ENCODE assay signal across 16 mouse cellular contexts in genomic region chr12:119051692-119052379, GRCm38 (mm10).
DNase-seq lines count a peak whose midpoint lies in the region; ATAC-seq and TF ChIP-seq lines count a peak whose summit lies in the region.
"Had no signal": no experiment of that assay in that cellular context is flagged by ENCODE, and none has a peak within 500 bp of the region (broad histone marks: within the 10 kb centered on the region; RNA-seq: fewer than 3 reads in every experiment).

No protein-coding gene starts in this region.

- H3K4me3 ChIP-seq in forebrain, embryonic 13.5 days, result no peak overlapping the region
- H3K4me3 ChIP-seq in forebrain, embryonic 10.5 days, result no peak overlapping the region
- H3K4me3 ChIP-seq in kidney, postnatal 0 days (replicated peaks; ENCODE audit: low read depth, low read length), result no peak overlapping the region
- no peak overlapping the region for H3K4me3 ChIP-seq in midbrain, embryonic 12.5 days
- H3K4me3 ChIP-seq: embryonic facial prominence, embryonic 13.5 days; heart, embryonic 15.5 days; layer of hippocampus, adult 2 months; megakaryocyte, embryonic 14.5 days had no signal

- H3K4me1 ChIP-seq in forebrain, embryonic 13.5 days, result peaks cover 3% of the 10 kb centered on the region; the same call in 1 of the 2 replicates
- no peaks in the 10 kb centered on the region for H3K4me1 ChIP-seq in forebrain, embryonic 10.5 days
- H3K4me1 ChIP-seq in kidney, postnatal 0 days (replicated peaks; ENCODE audit: insufficient read depth, low read length), result no peaks in the 10 kb centered on the region
- H3K4me1 ChIP-seq in midbrain, embryonic 12.5 days, result no peaks in the 10 kb centered on the region
- H3K4me1 ChIP-seq: embryonic facial prominence, embryonic 13.5 days; megakaryocyte, embryonic 14.5 days had no signal

- no peak overlapping the region for H3K4me2 ChIP-seq in forebrain, embryonic 13.5 days
- no peak overlapping the region for H3K4me2 ChIP-seq in kidney, postnatal 0 days (ENCODE audit: low read length)
- H3K4me2 ChIP-seq in midbrain, embryonic 12.5 days (replicated peaks), result no peak overlapping the region
- H3K4me2 ChIP-seq: embryonic facial prominence, embryonic 13.5 days; heart, embryonic 15.5 days had no signal

- no peak overlapping the region for H3K27ac ChIP-seq in forebrain, embryonic 13.5 days
- H3K27ac ChIP-seq in forebrain, embryonic 10.5 days, result no peak overlapping the region
- H3K27ac ChIP-seq in kidney, postnatal 0 days, result no peak overlapping the region
- H3K27ac ChIP-seq in midbrain, embryonic 12.5 days (replicated peaks), result no peak overlapping the region
- H3K27ac ChIP-seq: embryonic facial prominence, embryonic 13.5 days; heart, embryonic 15.5 days; layer of hippocampus, adult 2 months had no signal

- no peak overlapping the region for H3K9ac ChIP-seq in forebrain, embryonic 13.5 days
- H3K9ac ChIP-seq in kidney, postnatal 0 days (ENCODE audit: low read depth, low read length), result no peak overlapping the region
- no peak overlapping the region for H3K9ac ChIP-seq in midbrain, embryonic 12.5 days (replicated peaks)
- H3K9ac ChIP-seq: embryonic facial prominence, embryonic 13.5 days; heart, embryonic 15.5 days had no signal

- WGBS in forebrain, embryonic 13.5 days, result 53% methylated on average over 2 of the region's 2 CpGs
- 76% methylated on average over 2 of the region's 2 CpGs for WGBS in forebrain, embryonic 10.5 days
- 69% methylated on average over 2 of the region's 2 CpGs for WGBS in kidney, postnatal 0 days
- WGBS in midbrain, embryonic 12.5 days, result 74% methylated on average over 2 of the region's 2 CpGs

- TF ChIP-seq POLR2A in brain, embryonic 14.5 days (IDR thresholded peaks at IDR 0.05; ENCODE audit: borderline replicate concordance, extremely low read depth, insufficient read depth, insufficient read length, poor library complexity, severe bottlenecking), result no peak

- no peak for TF ChIP-seq CTCF in kidney, postnatal 0 days (IDR thresholded peaks at IDR 0.05; ENCODE audit: low read depth)
- TF ChIP-seq CTCF in brain, embryonic 14.5 days (IDR thresholded peaks at IDR 0.05; ENCODE audit: borderline replicate concordance, extremely low read depth, insufficient read depth, insufficient read length), result no peak

- no peaks in the 10 kb centered on the region for H3K36me3 ChIP-seq in forebrain, embryonic 13.5 days (ENCODE audit: poor library complexity, severe bottlenecking)
- no peaks in the 10 kb centered on the region for H3K36me3 ChIP-seq in forebrain, embryonic 10.5 days (replicated peaks)
- H3K36me3 ChIP-seq in kidney, postnatal 0 days (ENCODE audit: insufficient read depth, low read length), result no peaks in the 10 kb centered on the region
- no peaks in the 10 kb centered on the region for H3K36me3 ChIP-seq in midbrain, embryonic 12.5 days
- H3K36me3 ChIP-seq: embryonic facial prominence, embryonic 13.5 days; heart, embryonic 15.5 days had no signal

- no peaks in the 10 kb centered on the region for H3K27me3 ChIP-seq in forebrain, embryonic 13.5 days
- H3K27me3 ChIP-seq in forebrain, embryonic 10.5 days (ENCODE audit: poor library complexity, severe bottlenecking), result no peaks in the 10 kb centered on the region
- no peaks in the 10 kb centered on the region for H3K27me3 ChIP-seq in kidney, postnatal 0 days (ENCODE audit: insufficient read depth, low read length)
- H3K27me3 ChIP-seq in midbrain, embryonic 12.5 days, result no peaks in the 10 kb centered on the region
- H3K27me3 ChIP-seq: embryonic facial prominence, embryonic 13.5 days; heart, embryonic 15.5 days; megakaryocyte, embryonic 14.5 days had no signal

- H3K9me3 ChIP-seq in forebrain, embryonic 13.5 days (replicated peaks), result no peaks in the 10 kb centered on the region
- H3K9me3 ChIP-seq in forebrain, embryonic 10.5 days, result no peaks in the 10 kb centered on the region
- H3K9me3 ChIP-seq in kidney, postnatal 0 days (replicated peaks; ENCODE audit: low read length), result no peaks in the 10 kb centered on the region
- H3K9me3 ChIP-seq in midbrain, embryonic 12.5 days, result no peaks in the 10 kb centered on the region
- H3K9me3 ChIP-seq: embryonic facial prominence, embryonic 13.5 days; heart, embryonic 15.5 days; megakaryocyte, embryonic 14.5 days had no signal

- ATAC-seq in forebrain, embryonic 13.5 days, result peak; percentile 90
- no peak for ATAC-seq in kidney, postnatal 0 days (replicated peaks; ENCODE audit: low FRiP score, low read depth)
- ATAC-seq in midbrain, embryonic 12.5 days (ENCODE audit: low FRiP score, low read depth), result peak; percentile 89

- DNase-seq in forebrain, embryonic 10.5 days (ENCODE audit: extremely low spot score, low spot score), result no peak
- peak; percentile 10 for DNase-seq in kidney, postnatal 0 days (ENCODE audit: low spot score)
- no peak for DNase-seq in kidney, postnatal 14 days
- DNase-seq in brain, embryonic 14.5 days (ENCODE audit: low read depth), result peak; percentile 73
- DNase-seq in adrenal gland, postnatal 4 days (ENCODE audit: low spot score in 2 of 2), result no peak
- no peak for DNase-seq in layer of hippocampus, adult 8-10 months (ENCODE audit: low spot score in 2 of 2)
- DNase-seq: B cell, adult 2 months; cerebellum, adult 11 months; cerebellum, postnatal 25 days; lung, adult 18-20 months had no signal

Comparison
In these comparisons a context has a peak if more than half of its experiments do, and no peak if none do; other contexts are left out.
1. DNase-seq: peak in kidney, postnatal 0 days (single experiment) and brain, embryonic 14.5 days (single experiment); none in forebrain, embryonic 10.5 days (single experiment), kidney, postnatal 14 days (single experiment), adrenal gland, postnatal 4 days (0 of 2) and layer of hippocampus, adult 8-10 months (0 of 2).